Mouse (Mus musculus) neural tube, embryonic 11.5 days (tissue): Measurements from ENCODE around the gene Ear10. TPM values are rescaled to one million over a fixed set of nuclear protein-coding genes. Genes with fewer than 3 reads are reported as not detected.
"Not testable (repeated sequence)": the region's sequence is repeated elsewhere in the genome, so short reads cannot be mapped to it uniquely, and the experiment has no call there.

ENCODE experiments used
- ATAC-seq: fragments of 200-750 bp; cut with Nextera tagmentation; 2 replicates; pipeline ENCODE4 v1.8.0; 2017; ENCODE audit warnings: moderate number of reproducible peaks, mild to moderate bottlenecking, moderate TSS enrichment, moderate library complexity; ENCODE audit not compliant: insufficient read depth, low FRiP score, low TSS enrichment
- DNase-seq: peaks from one replicate; pipeline ENCODE4 v3.0.0-alpha.2; 2015; ENCODE audit warnings: low spot score
- H3K27ac ChIP-seq: fragments of 300-500 bp; sonication (generic); 2 replicates; pipeline ENCODE4 v1.5.1; 2014; ENCODE audit warnings: low read depth, mild to moderate bottlenecking, low read length
- H3K27me3 ChIP-seq: fragments of 300-500 bp; sonication (generic); 2 replicates; pipeline ENCODE4 v1.6.1; 2014; ENCODE audit warnings: mild to moderate bottlenecking, low read length, mixed read lengths; ENCODE audit not compliant: control insufficient read depth, insufficient read depth
- H3K36me3 ChIP-seq: fragments of 300-500 bp; sonication (generic); 2 replicates; pipeline ENCODE4 v1.6.1; 2014; ENCODE audit warnings: mild to moderate bottlenecking, low read length, moderate library complexity, mixed read lengths; ENCODE audit not compliant: control insufficient read depth, insufficient read depth
- H3K4me1 ChIP-seq: fragments of 300-500 bp; sonication (generic); 2 replicates; pipeline ENCODE4 v1.6.1; 2014; ENCODE audit warnings: low read length, mixed read lengths; ENCODE audit not compliant: control insufficient read depth, insufficient read depth
- H3K4me2 ChIP-seq: fragments of 300-500 bp; sonication (generic); 2 replicates; pipeline ENCODE4 v1.6.1; 2014; ENCODE audit warnings: low read depth, mild to moderate bottlenecking, moderate library complexity
- H3K4me3 ChIP-seq: fragments of 300-500 bp; sonication (generic); 2 replicates; pipeline ENCODE4 v1.5.1; 2014; ENCODE audit warnings: low read depth, low read length
- H3K9ac ChIP-seq: fragments of 300-500 bp; sonication (generic); 2 replicates; pipeline ENCODE4 v1.6.1; 2014; ENCODE audit warnings: mild to moderate bottlenecking, low read length
- H3K9me3 ChIP-seq: fragments of 300-500 bp; sonication (generic); 2 replicates; pipeline ENCODE4 v1.6.1; 2016; ENCODE audit warnings: low read length; ENCODE audit not compliant: control insufficient read depth
- WGBS: fragments of 180-500 bp; shearing (Covaris S2); extraction: QIAGEN DNeasy Blood & Tissue Kit; methylation state at CpG from one replicate; pipeline ENCODE4 v1.1.7; 2014; 5-methylcytosine and 5-hydroxymethylcytosine counted together
- polyA plus RNA-seq: library from polyadenylated mRNA; unstranded; fragments of >200 nt; fragmentation: Nextera tagmentation; extraction: Ambion mirVana; gene quantifications from 2 replicates; pipeline ENCODE4 v1.2.1, GENCODE M21; 2014

Gene Ear10
- polyA plus RNA-seq, 1 experiment from 2014 or later: not detected

GRCm38 (mm10) chr14:43898577-43898976, 24.8 kb downstream of the Ear10 start:
- not testable (repeated sequence) for ATAC-seq, H3K9me3 ChIP-seq, H3K4me3 ChIP-seq, DNase-seq, H3K27me3 ChIP-seq, H3K4me1 ChIP-seq, H3K9ac ChIP-seq, H3K27ac ChIP-seq, H3K4me2 ChIP-seq, H3K36me3 ChIP-seq
- 84% methylated on average over 3 of the region's 3 CpGs for WGBS

DNA sequence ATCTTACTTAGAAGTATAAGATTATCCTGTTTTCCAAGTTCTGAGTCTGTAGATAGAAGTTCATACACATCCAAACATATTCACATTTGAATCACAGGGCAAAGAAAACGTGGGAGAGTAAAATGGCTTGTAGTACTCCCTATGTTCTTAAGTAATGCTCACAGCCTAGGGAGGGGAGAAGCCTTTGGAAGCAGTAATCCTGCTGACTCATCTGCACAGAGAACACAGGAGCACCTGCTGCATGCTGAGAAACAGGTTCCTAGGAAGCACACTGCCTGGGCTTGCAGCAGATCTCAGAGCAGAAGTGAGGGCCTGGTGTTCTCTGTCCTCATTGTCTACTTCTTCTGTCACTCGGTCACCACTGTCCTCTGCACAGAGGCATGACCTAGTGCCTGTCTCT, 28.0 kb downstream of the Ear10 start:
- not testable (repeated sequence) for H3K27me3 ChIP-seq, H3K4me3 ChIP-seq, ATAC-seq, H3K4me1 ChIP-seq, H3K4me2 ChIP-seq, H3K36me3 ChIP-seq, DNase-seq, H3K27ac ChIP-seq, H3K9ac ChIP-seq, H3K9me3 ChIP-seq
- 37% methylated on average over 1 of the region's 2 CpGs for WGBS

GRCm38 (mm10) chr14:43891288-43891687, 32.1 kb downstream of the Ear10 start:
- not testable (repeated sequence) for DNase-seq, H3K4me3 ChIP-seq, H3K9ac ChIP-seq, H3K4me1 ChIP-seq, ATAC-seq, H3K9me3 ChIP-seq, H3K4me2 ChIP-seq, H3K27ac ChIP-seq, H3K36me3 ChIP-seq, H3K27me3 ChIP-seq
- WGBS: 86% methylated on average over 1 of the region's 1 CpGs

- H3K4me3 ChIP-seq, H3K9ac ChIP-seq, ATAC-seq, H3K27ac ChIP-seq, H3K27me3 ChIP-seq, H3K9me3 ChIP-seq, DNase-seq, H3K36me3 ChIP-seq, H3K4me2 ChIP-seq, H3K4me1 ChIP-seq: not testable (repeated sequence)
- WGBS: 67% methylated on average over 1 of the region's 1 CpGs
These were observed 37.1 kb downstream of the Ear10 start for GRCm38 (mm10) chr14:43886235-43886634.

DNA sequence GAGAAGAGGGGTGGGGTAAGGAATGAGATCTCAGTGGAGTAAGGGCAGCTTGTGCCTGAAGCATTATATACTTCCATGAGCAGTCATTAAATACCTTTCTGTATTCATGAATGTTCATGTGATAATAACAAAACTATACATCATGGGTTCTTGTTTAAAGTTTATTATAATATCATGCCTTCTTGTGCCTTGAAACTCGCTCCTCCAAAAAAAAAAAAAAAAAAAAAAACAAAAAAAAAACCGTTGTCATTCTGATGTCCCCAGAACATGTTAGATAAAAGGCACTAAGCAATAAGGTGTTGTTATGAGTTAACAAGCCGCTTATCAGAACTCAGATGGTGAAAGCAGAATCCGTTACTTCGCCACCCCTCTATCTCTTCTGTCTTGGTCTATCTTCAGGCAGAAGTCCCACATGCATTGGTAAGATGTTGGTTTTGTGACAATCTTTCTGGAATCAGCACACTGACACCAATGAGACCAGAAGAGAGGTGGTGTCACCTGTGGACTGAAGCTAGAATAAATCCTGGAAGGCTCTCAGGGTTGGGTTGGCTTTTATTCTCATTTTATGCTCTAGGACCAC, 43.3 kb downstream of the Ear10 start:
- H3K36me3 ChIP-seq, DNase-seq, H3K4me3 ChIP-seq, H3K27ac ChIP-seq, H3K9me3 ChIP-seq, ATAC-seq, H3K27me3 ChIP-seq, H3K4me2 ChIP-seq, H3K9ac ChIP-seq, H3K4me1 ChIP-seq: not testable (repeated sequence)
- WGBS: 86% methylated on average over 5 of the region's 5 CpGs

- not testable (repeated sequence) for H3K36me3 ChIP-seq, DNase-seq, H3K9ac ChIP-seq, H3K4me1 ChIP-seq, H3K4me3 ChIP-seq, H3K9me3 ChIP-seq, H3K4me2 ChIP-seq, H3K27me3 ChIP-seq, H3K27ac ChIP-seq, ATAC-seq
- WGBS: 56% methylated on average over 1 of the region's 2 CpGs
These were observed 45.6 kb downstream of the Ear10 start for GRCm38 (mm10) chr14:43877789-43878188.

GRCm38 (mm10) chr14:43875417-43875816, 47.9 kb downstream of the Ear10 start, which contains the start of gene Ear1:
Gene Ear1 (minus strand): TSS chr14:43875517.
- 84% methylated on average over 2 of the region's 3 CpGs for WGBS
- not testable (repeated sequence) for H3K9ac ChIP-seq, H3K9me3 ChIP-seq, DNase-seq, H3K4me3 ChIP-seq, H3K4me1 ChIP-seq, H3K36me3 ChIP-seq, ATAC-seq, H3K27me3 ChIP-seq, H3K27ac ChIP-seq, H3K4me2 ChIP-seq

DNA sequence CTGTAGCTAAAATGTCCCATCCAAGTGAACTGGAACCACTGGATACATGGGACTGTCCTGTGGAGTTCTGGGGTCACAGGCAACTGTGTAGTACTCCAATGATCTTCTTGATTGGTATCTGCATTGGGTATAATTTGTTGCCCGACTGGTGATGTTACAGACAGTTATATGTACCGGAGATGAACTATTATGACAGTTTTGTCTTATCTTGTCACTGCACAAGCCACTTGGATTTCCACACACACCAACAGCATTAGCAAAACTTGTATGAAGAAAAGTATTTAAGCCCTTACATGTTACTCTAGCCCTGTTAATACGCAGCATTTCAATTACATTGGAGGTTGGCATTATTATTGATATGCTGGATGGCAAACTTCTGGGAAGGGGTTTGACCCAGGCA, 48.5 kb downstream of the Ear10 start:
- WGBS: 94% methylated on average over 3 of the region's 3 CpGs

More for the DNA sequence above, 48.5 kb downstream of the Ear10 start:
- H3K4me2 ChIP-seq, H3K27ac ChIP-seq, ATAC-seq, H3K9me3 ChIP-seq, H3K27me3 ChIP-seq, H3K36me3 ChIP-seq, H3K9ac ChIP-seq, H3K4me3 ChIP-seq, H3K4me1 ChIP-seq, DNase-seq: not testable (repeated sequence)
